Mouse (Mus musculus): Measurements from ENCODE around the gene Slc38a8. TPM values are rescaled to one million over a fixed set of nuclear protein-coding genes. Genes with fewer than 3 reads are reported as not detected.

Slc38a8 gene
- polyA plus RNA-seq, 1 experiment, result not detected

DNA sequence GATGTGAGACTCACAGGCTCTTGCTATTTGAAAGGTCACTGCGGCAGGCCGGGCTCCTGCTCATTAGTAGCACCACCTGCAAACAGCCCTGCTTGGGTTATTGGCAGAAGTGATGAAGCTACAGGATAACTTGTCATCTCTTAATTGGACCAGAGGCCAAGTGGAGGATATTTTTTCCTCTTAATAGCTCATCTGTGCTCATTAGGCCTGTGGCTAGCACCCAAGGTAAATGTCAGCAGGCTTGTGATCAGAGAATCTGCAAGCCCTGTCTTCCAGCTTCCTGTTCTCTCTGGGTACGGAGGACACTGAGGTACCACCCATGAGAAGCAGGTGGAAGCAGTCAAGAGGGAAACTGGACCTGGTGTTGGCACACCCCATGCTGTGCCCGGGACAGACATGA lies 50.4 kb downstream of the Slc38a8 start:
- Histone ChIP-seq H3K27ac (ENCODE audit: control insufficient read depth, insufficient read depth, low read depth, low read length, poor library complexity) (no peak overlapping the region), H3K4me1 (ENCODE audit: control insufficient read depth, insufficient read depth, low read length) (no peaks in the 10 kb centered on the region), H3K4me3 (replicated peaks; ENCODE audit: control insufficient read depth, low read depth, low read length) (no peak overlapping the region)
- 80% methylated on average over 4 of the region's 4 CpGs for WGBS
- TF ChIP-seq POLR2A (IDR thresholded peaks at IDR 0.05; ENCODE audit: borderline replicate concordance, control insufficient read depth, low read depth, low read length), result no peak
- no peak for TF ChIP-seq CTCF (IDR thresholded peaks at IDR 0.05; ENCODE audit: control insufficient read depth, insufficient read depth, low read length)

DNA sequence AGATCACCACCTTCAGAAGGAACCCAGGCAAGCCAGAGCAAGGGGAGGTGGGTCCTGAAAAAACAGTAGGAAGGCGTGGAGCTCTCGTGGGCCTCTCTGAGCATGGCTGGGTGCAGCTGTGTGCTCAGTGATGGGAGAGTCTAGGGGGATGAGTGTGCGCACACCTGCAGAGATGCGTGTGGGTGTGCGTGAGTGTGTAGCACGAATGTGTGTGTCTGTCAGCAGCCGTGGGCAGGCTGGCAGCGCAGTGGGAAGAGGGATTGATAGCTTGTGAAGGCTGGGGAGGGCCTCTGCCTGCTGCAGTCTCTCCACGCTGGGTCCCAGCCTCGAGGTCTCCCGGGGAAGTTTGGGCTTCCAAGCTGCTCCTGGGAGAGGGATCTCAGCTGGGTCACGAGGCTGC lies 51.9 kb downstream of the Slc38a8 start:
- H3K4me3 ChIP-seq (replicated peaks; ENCODE audit: control insufficient read depth, low read depth, low read length), result no peak overlapping the region
- TF ChIP-seq CTCF (IDR thresholded peaks at IDR 0.05; ENCODE audit: control insufficient read depth, insufficient read depth, low read length) (no peak), POLR2A (IDR thresholded peaks at IDR 0.05; ENCODE audit: borderline replicate concordance, control insufficient read depth, low read depth, low read length) (no peak; the same call in 1 of the 2 replicates)
- WGBS, result 75% methylated on average over 12 of the region's 12 CpGs
- no peak overlapping the region for H3K27ac ChIP-seq (ENCODE audit: control insufficient read depth, insufficient read depth, low read depth, low read length, poor library complexity)
- no peaks in the 10 kb centered on the region for H3K4me1 ChIP-seq (ENCODE audit: control insufficient read depth, insufficient read depth, low read length)

- no peak for TF ChIP-seq POLR2A (IDR thresholded peaks at IDR 0.05; ENCODE audit: borderline replicate concordance, control insufficient read depth, low read depth, low read length)
- no peak for TF ChIP-seq CTCF (IDR thresholded peaks at IDR 0.05; ENCODE audit: control insufficient read depth, insufficient read depth, low read length)
- WGBS, result 14% methylated on average over 17 of the region's 17 CpGs
These were observed 53.7 kb downstream of the Slc38a8 start for GRCm38 (mm10) chr8:119447781-119448170.

DNA sequence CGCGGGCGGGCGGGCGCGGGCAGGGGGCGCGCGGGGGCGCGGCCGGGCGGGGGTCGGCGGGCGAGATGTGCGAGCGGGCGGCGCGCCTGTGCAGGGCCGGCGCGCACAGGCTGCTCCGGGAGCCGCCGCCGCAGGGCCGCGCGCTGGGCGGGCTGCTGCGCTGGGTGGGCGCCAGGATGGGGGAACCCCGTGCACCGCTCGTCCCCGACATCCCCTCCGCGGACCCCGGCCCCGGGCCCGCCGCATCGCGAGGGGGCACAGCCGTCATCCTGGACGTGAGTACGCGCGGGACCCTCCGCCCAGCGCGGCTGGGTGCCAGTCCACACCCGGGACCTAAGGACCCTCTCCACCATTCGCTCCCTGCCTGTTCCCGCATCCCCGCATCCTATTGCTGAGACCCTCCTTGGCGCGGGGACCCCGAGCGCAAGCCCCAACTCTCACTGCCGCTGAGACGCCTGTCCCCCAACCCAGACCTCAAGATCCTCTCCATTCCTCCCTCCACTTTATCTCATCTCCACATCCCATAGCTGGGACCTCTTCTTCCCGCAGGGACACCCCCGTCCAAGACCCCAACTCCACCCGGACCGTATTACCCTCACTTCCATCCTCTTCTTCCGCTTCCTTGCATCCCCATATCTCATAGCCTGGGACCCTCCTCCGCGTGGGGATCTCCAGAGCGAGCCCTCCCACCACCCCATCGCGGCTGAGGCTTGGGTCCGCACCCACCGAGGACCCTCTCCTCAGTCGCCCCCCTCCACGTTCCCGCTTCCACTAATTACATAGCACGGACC lies 54.3 kb downstream of the Slc38a8 start:
- WGBS, result 7% methylated on average over 77 of the region's 80 CpGs
- H3K4me3 ChIP-seq (replicated peaks; ENCODE audit: control insufficient read depth, low read depth, low read length), result no peak overlapping the region
- TF ChIP-seq CTCF (IDR thresholded peaks at IDR 0.05; ENCODE audit: control insufficient read depth, insufficient read depth, low read length), result no peak
- TF ChIP-seq POLR2A (IDR thresholded peaks at IDR 0.05; ENCODE audit: borderline replicate concordance, control insufficient read depth, low read depth, low read length), result no peak
- no peak overlapping the region for H3K27ac ChIP-seq (ENCODE audit: control insufficient read depth, insufficient read depth, low read depth, low read length, poor library complexity)
- H3K4me1 ChIP-seq (ENCODE audit: control insufficient read depth, insufficient read depth, low read length), result no peaks in the 10 kb centered on the region

More at GRCm38 (mm10) chr8:119447781-119448170, 53.7 kb downstream of the Slc38a8 start:
- no peak overlapping the region for H3K4me3 ChIP-seq (replicated peaks; ENCODE audit: control insufficient read depth, low read depth, low read length)
- H3K4me1 ChIP-seq (ENCODE audit: control insufficient read depth, insufficient read depth, low read length), result no peaks in the 10 kb centered on the region
- H3K27ac ChIP-seq (ENCODE audit: control insufficient read depth, insufficient read depth, low read depth, low read length, poor library complexity), result no peak overlapping the region

GRCm38 (mm10) chr8:119446211-119446989 lies 55.1 kb downstream of the Slc38a8 start, which contains the start of gene Necab2:
Necab2 (plus strand) TSS chr8:119446719.
- TF ChIP-seq CTCF (IDR thresholded peaks at IDR 0.05; ENCODE audit: control insufficient read depth, insufficient read depth, low read length) (peak; percentile 64), POLR2A (IDR thresholded peaks at IDR 0.05; ENCODE audit: borderline replicate concordance, control insufficient read depth, low read depth, low read length) (no peak)
- Histone ChIP-seq H3K4me1 (ENCODE audit: control insufficient read depth, insufficient read depth, low read length) (peaks cover 6% of the 10 kb centered on the region; the same call in 1 of the 2 replicates), H3K4me3 (replicated peaks; ENCODE audit: control insufficient read depth, low read depth, low read length) (no peak within 1 kb of the TSS), H3K27ac (ENCODE audit: control insufficient read depth, insufficient read depth, low read depth, low read length, poor library complexity) (no peak within 1 kb of the TSS)
- 8% methylated on average over 52 of the region's 52 CpGs for WGBS

DNA sequence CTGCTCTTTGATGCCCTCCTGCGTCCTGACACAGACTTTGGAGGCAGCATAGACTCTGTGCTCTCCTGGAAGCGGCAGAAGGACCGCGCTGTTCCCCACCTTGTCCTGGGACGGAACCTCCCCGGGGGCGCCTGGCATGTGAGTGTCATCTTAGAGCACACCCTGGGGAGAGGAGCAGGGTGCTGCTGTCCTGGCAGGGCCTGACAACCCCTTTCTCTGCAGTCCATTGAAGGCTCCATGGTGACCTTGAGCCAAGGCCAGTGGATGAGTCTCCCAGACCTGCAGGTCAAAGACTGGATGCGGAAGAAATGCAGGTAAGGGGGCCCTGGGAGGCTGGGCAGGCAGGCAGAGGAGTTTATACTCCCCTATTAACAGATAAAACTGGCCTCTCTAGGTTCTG lies 58.5 kb downstream of the Slc38a8 start:
- Histone ChIP-seq H3K4me1 (ENCODE audit: control insufficient read depth, insufficient read depth, low read length) (peaks cover 6% of the 10 kb centered on the region; the same call in 1 of the 2 replicates), H3K27ac (ENCODE audit: control insufficient read depth, insufficient read depth, low read depth, low read length, poor library complexity) (no peak overlapping the region), H3K4me3 (replicated peaks; ENCODE audit: control insufficient read depth, low read depth, low read length) (no peak overlapping the region)
- TF ChIP-seq CTCF (IDR thresholded peaks at IDR 0.05; ENCODE audit: control insufficient read depth, insufficient read depth, low read length) (no peak), POLR2A (IDR thresholded peaks at IDR 0.05; ENCODE audit: borderline replicate concordance, control insufficient read depth, low read depth, low read length) (no peak)
- 91% methylated on average over 8 of the region's 8 CpGs for WGBS

GRCm38 (mm10) chr8:119442013-119442412 lies 59.5 kb downstream of the Slc38a8 start:
- TF ChIP-seq POLR2A (IDR thresholded peaks at IDR 0.05; ENCODE audit: borderline replicate concordance, control insufficient read depth, low read depth, low read length), result no peak
- no peak for TF ChIP-seq CTCF (IDR thresholded peaks at IDR 0.05; ENCODE audit: control insufficient read depth, insufficient read depth, low read length)
- H3K4me1 ChIP-seq (ENCODE audit: control insufficient read depth, insufficient read depth, low read length), result peaks cover 6% of the 10 kb centered on the region; the same call in 1 of the 2 replicates
- WGBS, result 30% methylated on average over 5 of the region's 5 CpGs
- no peak overlapping the region for H3K4me3 ChIP-seq (replicated peaks; ENCODE audit: control insufficient read depth, low read depth, low read length)
- H3K27ac ChIP-seq (ENCODE audit: control insufficient read depth, insufficient read depth, low read depth, low read length, poor library complexity), result peak overlapping the region; percentile 33; the same call in 1 of the 2 replicates

DNA sequence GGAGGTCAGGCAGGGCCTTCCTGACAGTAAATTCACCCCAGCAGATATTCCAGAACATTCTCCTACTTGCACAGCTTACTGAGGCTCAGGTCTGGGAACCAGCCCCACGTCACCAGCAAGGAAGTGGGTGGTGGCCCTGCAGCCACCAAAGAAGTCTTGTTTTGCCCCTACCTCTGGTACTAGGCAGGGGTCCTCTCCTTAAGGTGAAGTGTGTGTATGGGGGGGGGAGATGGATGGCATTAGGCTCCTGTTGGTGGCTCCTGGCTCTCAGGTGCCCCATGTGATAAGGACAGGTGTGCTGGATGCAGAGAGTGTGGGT lies 60.6 kb downstream of the Slc38a8 start:
- 52% methylated on average over 1 of the region's 1 CpGs for WGBS
- TF ChIP-seq CTCF (IDR thresholded peaks at IDR 0.05; ENCODE audit: control insufficient read depth, insufficient read depth, low read length) (no peak), POLR2A (IDR thresholded peaks at IDR 0.05; ENCODE audit: borderline replicate concordance, control insufficient read depth, low read depth, low read length) (no peak)
- no peak overlapping the region for H3K4me3 ChIP-seq (replicated peaks; ENCODE audit: control insufficient read depth, low read depth, low read length)
- H3K4me1 ChIP-seq (ENCODE audit: control insufficient read depth, insufficient read depth, low read length), result peaks cover 8% of the 10 kb centered on the region
- no peak overlapping the region for H3K27ac ChIP-seq (ENCODE audit: control insufficient read depth, insufficient read depth, low read depth, low read length, poor library complexity)
